Mouse (Mus musculus): Measurements from ENCODE around the gene Tkt. TPM values are rescaled to one million over a fixed set of nuclear protein-coding genes. Genes with fewer than 3 reads are reported as not detected.
"Not testable (repeated sequence)": the region's sequence is repeated elsewhere in the genome, so short reads cannot be mapped to it uniquely, and the experiment has no call there.

Tkt gene
- total and polyA plus RNA-seq, 2 experiments from 2014 or later = 37.8 to 108 TPM

DNA sequence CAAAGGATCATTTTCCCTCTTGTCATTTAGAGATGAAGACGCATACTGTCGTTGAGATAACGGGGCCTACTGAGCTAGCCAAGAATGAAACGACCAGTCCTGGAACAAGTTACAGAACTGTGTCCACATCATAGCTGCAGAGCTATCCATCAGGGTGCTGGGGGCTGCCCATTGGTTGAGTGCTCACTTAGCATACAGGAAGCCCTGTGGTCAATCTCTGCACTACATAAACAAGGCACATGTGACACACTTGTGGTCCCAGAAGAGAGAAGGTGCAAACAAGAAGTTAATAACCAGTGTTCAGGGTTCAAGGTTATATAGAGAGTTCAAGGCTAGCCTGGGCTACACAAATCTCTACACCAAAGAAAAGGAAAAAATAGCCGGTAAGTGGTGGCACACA lies 16.7 kb upstream of the Tkt start:
- Histone ChIP-seq H3K27ac (ENCODE audit: low read depth) (no peak overlapping the region), H3K4me2 (ENCODE audit: low read depth, low read length) (no peak overlapping the region), H3K27me3 (ENCODE audit: control insufficient read depth, insufficient read depth, low read length) (no peaks in the 10 kb centered on the region), H3K9me3 (replicated peaks; ENCODE audit: control insufficient read depth, low read length) (no peaks in the 10 kb centered on the region), H3K4me3 (ENCODE audit: low read depth, low read length) (no peak overlapping the region), H3K36me3 (replicated peaks; ENCODE audit: control insufficient read depth, insufficient read depth, low read length) (peaks cover 17% of the 10 kb centered on the region), H3K9ac (replicated peaks; ENCODE audit: low read depth, low read length) (no peak overlapping the region), H3K4me1 (ENCODE audit: control insufficient read depth, insufficient read depth) (no peaks in the 10 kb centered on the region; the same call in 1 of the 2 replicates)
- no peak for ATAC-seq (ENCODE audit: insufficient read depth, low read depth)
- WGBS = 51% methylated on average over 5 of the region's 5 CpGs
- TF ChIP-seq EP300 (IDR thresholded peaks at IDR 0.05; ENCODE audit: low read depth) = no peak
- TF ChIP-seq CTCF (IDR thresholded peaks at IDR 0.05; ENCODE audit: low read depth) = no peak
- DNase-seq (ENCODE audit: low spot score) = no peak

DNA sequence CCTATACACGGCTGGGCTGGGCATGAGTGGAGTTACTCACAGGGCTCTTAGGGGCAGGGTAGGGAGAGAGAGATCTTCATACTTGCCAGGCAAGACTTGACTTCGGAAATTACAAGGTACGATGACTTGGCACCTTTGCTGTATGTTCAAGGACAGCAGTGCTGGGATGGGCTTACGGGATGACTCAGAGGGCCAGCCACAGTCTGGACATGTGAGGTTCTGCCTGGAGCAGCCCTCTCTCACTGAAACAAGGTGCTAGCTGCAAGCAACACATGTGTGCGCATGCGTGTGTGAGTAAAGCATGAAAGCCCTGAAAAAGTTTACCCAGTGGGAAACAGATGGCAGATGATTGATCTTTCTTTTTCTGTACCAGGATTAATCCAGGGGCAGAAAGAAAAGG lies 16.3 kb upstream of the Tkt start:
- no peak overlapping the region for H3K4me2 ChIP-seq (ENCODE audit: low read depth, low read length)
- ATAC-seq (ENCODE audit: insufficient read depth, low read depth) (no peak), DNase-seq (ENCODE audit: low spot score) (no peak)
- no peaks in the 10 kb centered on the region for H3K27me3 ChIP-seq (ENCODE audit: control insufficient read depth, insufficient read depth, low read length)
- H3K4me1 ChIP-seq (ENCODE audit: control insufficient read depth, insufficient read depth) = no peaks in the 10 kb centered on the region; the same call in 1 of the 2 replicates
- no peak overlapping the region for H3K4me3 ChIP-seq (ENCODE audit: low read depth, low read length)
- no peaks in the 10 kb centered on the region for H3K9me3 ChIP-seq (replicated peaks; ENCODE audit: control insufficient read depth, low read length)
- H3K9ac ChIP-seq (replicated peaks; ENCODE audit: low read depth, low read length) = no peak overlapping the region
- no peak for TF ChIP-seq EP300 (IDR thresholded peaks at IDR 0.05; ENCODE audit: low read depth)
- H3K36me3 ChIP-seq (replicated peaks; ENCODE audit: control insufficient read depth, insufficient read depth, low read length) = peaks cover 14% of the 10 kb centered on the region
- WGBS = 90% methylated on average over 6 of the region's 6 CpGs
- H3K27ac ChIP-seq (ENCODE audit: low read depth) = no peak overlapping the region

DNA sequence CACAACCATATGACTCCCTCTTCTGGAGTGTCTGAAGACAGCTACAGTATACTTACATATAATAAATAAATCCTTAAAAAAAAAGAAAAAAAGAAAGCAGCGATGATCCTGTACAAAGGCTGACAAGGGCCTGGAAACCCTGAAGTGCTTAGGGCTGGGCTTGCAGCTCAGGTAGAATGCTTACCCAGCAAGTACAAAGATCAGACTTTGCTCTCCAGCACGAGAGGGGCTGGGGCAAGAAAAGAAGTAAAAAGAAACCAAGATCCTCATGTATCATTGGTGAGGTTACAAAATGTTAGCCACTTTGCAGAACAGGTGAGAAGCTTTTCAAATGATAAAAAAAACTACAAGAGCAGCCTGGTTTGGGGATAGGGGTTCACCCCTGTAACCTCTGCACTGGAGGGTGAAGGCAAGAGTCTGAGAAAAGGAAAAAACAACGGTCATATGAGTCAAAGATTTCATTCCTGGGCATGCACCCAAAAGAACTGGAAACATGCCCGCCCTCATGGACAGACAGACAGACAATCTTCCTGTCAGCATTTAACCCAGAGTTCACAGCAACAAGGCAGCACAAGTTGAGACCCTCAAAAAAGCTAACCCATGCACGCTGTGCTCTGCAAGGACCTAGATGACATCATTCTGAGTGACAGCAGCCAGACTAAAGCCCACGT lies 14.2 kb upstream of the Tkt start:
- H3K9ac ChIP-seq (replicated peaks; ENCODE audit: low read depth, low read length) = no peak overlapping the region
- no peaks in the 10 kb centered on the region for H3K27me3 ChIP-seq (ENCODE audit: control insufficient read depth, insufficient read depth, low read length)
- no peak for DNase-seq (ENCODE audit: low spot score)
- no peaks in the 10 kb centered on the region for H3K36me3 ChIP-seq (replicated peaks; ENCODE audit: control insufficient read depth, insufficient read depth, low read length)
- WGBS = 59% methylated on average over 6 of the region's 6 CpGs
- H3K4me1 ChIP-seq (ENCODE audit: control insufficient read depth, insufficient read depth) = no peaks in the 10 kb centered on the region; the same call in 1 of the 2 replicates
- H3K9me3 ChIP-seq (replicated peaks; ENCODE audit: control insufficient read depth, low read length) = no peaks in the 10 kb centered on the region
- no peak overlapping the region for H3K27ac ChIP-seq (ENCODE audit: low read depth)
- no peak overlapping the region for H3K4me2 ChIP-seq (ENCODE audit: low read depth, low read length)
- ATAC-seq (ENCODE audit: insufficient read depth, low read depth) = no peak
- H3K4me3 ChIP-seq (ENCODE audit: low read depth, low read length) = no peak overlapping the region
- TF ChIP-seq EP300 (IDR thresholded peaks at IDR 0.05; ENCODE audit: low read depth) = no peak
- no peak for TF ChIP-seq CTCF (IDR thresholded peaks at IDR 0.05; ENCODE audit: low read depth)

DNA sequence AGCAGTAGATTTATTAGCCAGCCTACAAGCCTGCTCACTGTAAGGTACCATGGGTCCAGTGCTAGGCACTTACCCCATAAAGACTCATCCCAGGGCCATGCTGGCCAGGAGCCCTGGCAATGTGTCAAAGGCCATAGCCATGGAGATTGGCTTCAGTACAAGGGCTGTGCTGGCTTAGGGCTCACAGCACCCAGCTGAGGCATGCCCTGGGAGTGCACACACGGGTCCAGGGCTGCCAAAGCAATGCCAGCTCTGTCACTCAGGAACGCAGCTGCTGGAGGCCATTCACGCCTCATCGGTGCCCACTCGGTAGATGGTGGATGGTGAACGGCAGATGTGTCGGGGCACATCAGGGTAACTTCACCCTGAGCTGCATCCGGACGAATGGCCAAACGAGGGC lies 6.6 kb upstream of the Tkt start:
- no peak for TF ChIP-seq EP300 (IDR thresholded peaks at IDR 0.05; ENCODE audit: low read depth)
- no peak for TF ChIP-seq CTCF (IDR thresholded peaks at IDR 0.05; ENCODE audit: low read depth)
- ATAC-seq (ENCODE audit: insufficient read depth, low read depth) (peak; percentile 80), DNase-seq (ENCODE audit: low spot score) (peak; percentile 16)
- Histone ChIP-seq H3K27ac (ENCODE audit: low read depth) (no peak overlapping the region), H3K27me3 (ENCODE audit: control insufficient read depth, insufficient read depth, low read length) (no peaks in the 10 kb centered on the region), H3K4me2 (ENCODE audit: low read depth, low read length) (no peak overlapping the region), H3K9me3 (replicated peaks; ENCODE audit: control insufficient read depth, low read length) (no peaks in the 10 kb centered on the region), H3K36me3 (replicated peaks; ENCODE audit: control insufficient read depth, insufficient read depth, low read length) (no peaks in the 10 kb centered on the region), H3K9ac (replicated peaks; ENCODE audit: low read depth, low read length) (no peak overlapping the region), H3K4me3 (ENCODE audit: low read depth, low read length) (no peak overlapping the region), H3K4me1 (ENCODE audit: control insufficient read depth, insufficient read depth) (no peaks in the 10 kb centered on the region)
- 64% methylated on average over 10 of the region's 10 CpGs for WGBS

DNA sequence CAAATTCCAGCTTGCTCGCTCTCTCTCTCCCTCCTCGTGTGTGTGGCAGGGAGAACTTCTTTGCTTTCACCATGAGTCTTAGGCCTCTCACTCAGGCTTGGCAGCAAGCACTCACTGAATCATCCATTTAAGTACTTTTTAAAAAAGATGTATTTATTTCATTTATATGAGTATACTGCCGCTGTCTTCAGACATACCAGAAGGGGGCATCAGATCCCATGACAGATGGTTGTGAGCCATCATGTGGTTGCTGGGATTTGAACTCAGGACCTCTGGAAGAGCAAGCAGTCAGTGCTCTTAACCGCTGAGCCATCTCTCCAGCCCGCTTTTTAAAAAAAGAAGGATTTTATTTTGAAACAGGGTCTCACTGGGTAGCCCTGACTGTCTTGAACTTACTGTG lies 4.8 kb upstream of the Tkt start:
- not testable (repeated sequence) for ATAC-seq (ENCODE audit: insufficient read depth, low read depth); H3K4me2 ChIP-seq (ENCODE audit: low read depth, low read length)
- WGBS = 92% methylated on average over 5 of the region's 5 CpGs

More for the DNA sequence above, 4.8 kb upstream of the Tkt start:
- H3K4me3 ChIP-seq (ENCODE audit: low read depth, low read length); DNase-seq (ENCODE audit: low spot score); H3K9me3 ChIP-seq (replicated peaks; ENCODE audit: control insufficient read depth, low read length); H3K27me3 ChIP-seq (ENCODE audit: control insufficient read depth, insufficient read depth, low read length); H3K27ac ChIP-seq (ENCODE audit: low read depth); H3K36me3 ChIP-seq (replicated peaks; ENCODE audit: control insufficient read depth, insufficient read depth, low read length); H3K9ac ChIP-seq (replicated peaks; ENCODE audit: low read depth, low read length); H3K4me1 ChIP-seq (ENCODE audit: control insufficient read depth, insufficient read depth): not testable (repeated sequence)
